ENCODE assay signal across 13 mouse cellular contexts in the genomic region with DNA sequence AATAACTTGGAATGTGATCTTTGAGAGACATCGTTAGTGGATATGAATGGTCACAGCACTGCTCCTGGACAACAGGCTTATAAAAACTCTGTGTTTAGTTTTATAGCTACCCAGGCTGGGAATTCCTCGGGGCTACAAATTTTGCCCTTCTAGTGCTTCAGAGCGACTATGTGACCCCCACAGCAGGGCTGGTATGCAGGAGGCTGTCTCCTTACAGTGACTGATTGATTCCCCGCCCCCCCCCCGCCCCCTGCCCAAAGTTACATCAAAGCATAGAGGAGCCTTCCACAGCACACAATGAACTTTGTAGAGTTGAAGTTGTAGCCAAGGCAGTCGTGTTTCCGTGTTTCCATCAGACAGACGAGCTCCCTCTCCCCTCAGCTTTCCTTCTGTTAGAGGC.
A peak's percentile ranks its signal among the peaks of the same experiment; 100 is the strongest.
DNase-seq lines count a peak whose midpoint lies in the region; ATAC-seq and TF ChIP-seq lines count a peak whose summit lies in the region.
"Had no signal": no experiment of that assay in that cellular context is flagged by ENCODE, and none has a peak within 500 bp of the region (broad histone marks: within the 10 kb centered on the region; RNA-seq: fewer than 3 reads in every experiment).

No protein-coding gene starts in this region.

- H3K4me2 ChIP-seq in forebrain, postnatal 0 days (ENCODE audit: low read depth) = peak overlapping the region; percentile 13; the same call in 1 of the 2 replicates
- H3K4me2 ChIP-seq in forebrain, embryonic 16.5 days (ENCODE audit: low read length) = no peak overlapping the region
- H3K4me2 ChIP-seq in kidney, postnatal 0 days (ENCODE audit: low read length) = no peak overlapping the region
- H3K4me2 ChIP-seq in limb, embryonic 14.5 days (replicated peaks; ENCODE audit: low read depth, low read length, severe bottlenecking) = peak overlapping the region; percentile 20; the same call in 1 of the 2 replicates
- no peak overlapping the region for H3K4me2 ChIP-seq in liver, embryonic 12.5 days

- no peak overlapping the region for H3K4me3 ChIP-seq in forebrain, postnatal 0 days (ENCODE audit: low read depth, low read length)
- H3K4me3 ChIP-seq in forebrain, embryonic 16.5 days (replicated peaks; ENCODE audit: low read length) = no peak overlapping the region
- no peak overlapping the region for H3K4me3 ChIP-seq in kidney, postnatal 0 days (replicated peaks; ENCODE audit: low read depth, low read length)
- H3K4me3 ChIP-seq in limb, embryonic 14.5 days (replicated peaks; ENCODE audit: low read length) = no peak overlapping the region
- no peak overlapping the region for H3K4me3 ChIP-seq in liver, embryonic 12.5 days
- H3K4me3 ChIP-seq: megakaryocyte, embryonic 14.5 days had no signal

- TF ChIP-seq POLR2A in limb, embryonic 14.5 days (IDR thresholded peaks at IDR 0.05; ENCODE audit: borderline replicate concordance, extremely low read depth, insufficient read depth, insufficient read length) = no peak

- no peaks in the 10 kb centered on the region for H3K36me3 ChIP-seq in forebrain, postnatal 0 days (ENCODE audit: insufficient read depth)
- no peaks in the 10 kb centered on the region for H3K36me3 ChIP-seq in forebrain, embryonic 16.5 days (ENCODE audit: control insufficient read depth, insufficient read depth)
- no peaks in the 10 kb centered on the region for H3K36me3 ChIP-seq in kidney, postnatal 0 days (ENCODE audit: insufficient read depth, low read length)
- H3K36me3 ChIP-seq in limb, embryonic 14.5 days (ENCODE audit: control insufficient read depth, insufficient read depth, low read length) = no peaks in the 10 kb centered on the region
- no peaks in the 10 kb centered on the region for H3K36me3 ChIP-seq in liver, embryonic 12.5 days

- H3K9me3 ChIP-seq in forebrain, postnatal 0 days (ENCODE audit: low read length) = no peaks in the 10 kb centered on the region
- H3K9me3 ChIP-seq in forebrain, embryonic 16.5 days (ENCODE audit: control insufficient read depth, low read length) = no peaks in the 10 kb centered on the region
- no peaks in the 10 kb centered on the region for H3K9me3 ChIP-seq in kidney, postnatal 0 days (replicated peaks; ENCODE audit: low read length)
- H3K9me3 ChIP-seq in limb, embryonic 14.5 days (ENCODE audit: control insufficient read depth, low read length) = no peaks in the 10 kb centered on the region
- no peaks in the 10 kb centered on the region for H3K9me3 ChIP-seq in liver, embryonic 12.5 days (replicated peaks)
- H3K9me3 ChIP-seq: megakaryocyte, embryonic 14.5 days had no signal

- H3K9ac ChIP-seq in forebrain, postnatal 0 days = no peak overlapping the region
- no peak overlapping the region for H3K9ac ChIP-seq in forebrain, embryonic 16.5 days (replicated peaks; ENCODE audit: low read depth, low read length)
- H3K9ac ChIP-seq in kidney, postnatal 0 days (ENCODE audit: low read depth, low read length) = no peak overlapping the region
- H3K9ac ChIP-seq in limb, embryonic 14.5 days (ENCODE audit: low read depth, low read length, severe bottlenecking) = no peak overlapping the region
- no peak overlapping the region for H3K9ac ChIP-seq in liver, embryonic 12.5 days

- no peaks in the 10 kb centered on the region for H3K4me1 ChIP-seq in forebrain, postnatal 0 days (ENCODE audit: insufficient read depth)
- no peaks in the 10 kb centered on the region for H3K4me1 ChIP-seq in forebrain, embryonic 16.5 days (replicated peaks; ENCODE audit: control insufficient read depth, insufficient read depth, low read length)
- H3K4me1 ChIP-seq in kidney, postnatal 0 days (replicated peaks; ENCODE audit: insufficient read depth, low read length) = peaks cover 4% of the 10 kb centered on the region; the same call in 1 of the 2 replicates
- H3K4me1 ChIP-seq in limb, embryonic 14.5 days (ENCODE audit: control insufficient read depth, insufficient read depth, low read length) = peaks cover 8% of the 10 kb centered on the region
- no peaks in the 10 kb centered on the region for H3K4me1 ChIP-seq in liver, embryonic 12.5 days
- H3K4me1 ChIP-seq: megakaryocyte, embryonic 14.5 days had no signal

- WGBS in forebrain, postnatal 0 days = 4% methylated on average over 8 of the region's 8 CpGs
- WGBS in forebrain, embryonic 16.5 days = 6% methylated on average over 8 of the region's 8 CpGs
- 5% methylated on average over 8 of the region's 8 CpGs for WGBS in kidney, postnatal 0 days
- WGBS in limb, embryonic 14.5 days = 4% methylated on average over 8 of the region's 8 CpGs
- WGBS in liver, embryonic 12.5 days (ENCODE audit: insufficient replicate concordance) = 29% methylated on average over 8 of the region's 8 CpGs

- H3K27me3 ChIP-seq in forebrain, postnatal 0 days (ENCODE audit: insufficient read depth, low read length) = no peaks in the 10 kb centered on the region
- no peaks in the 10 kb centered on the region for H3K27me3 ChIP-seq in forebrain, embryonic 16.5 days (replicated peaks; ENCODE audit: control insufficient read depth, insufficient read depth, low read length)
- H3K27me3 ChIP-seq in kidney, postnatal 0 days (ENCODE audit: insufficient read depth, low read length) = no peaks in the 10 kb centered on the region
- H3K27me3 ChIP-seq in limb, embryonic 14.5 days (ENCODE audit: control insufficient read depth, insufficient read depth, low read length) = no peaks in the 10 kb centered on the region
- H3K27me3 ChIP-seq in liver, embryonic 12.5 days (replicated peaks) = no peaks in the 10 kb centered on the region
- H3K27me3 ChIP-seq: megakaryocyte, embryonic 14.5 days had no signal

- no peak for DNase-seq in forebrain, postnatal 0 days
- peak; percentile 21 for DNase-seq in kidney, postnatal 0 days (ENCODE audit: low spot score)
- DNase-seq in kidney, postnatal 4 days = no peak
- no peak for DNase-seq in limb, embryonic 14.5 days (ENCODE audit: low spot score)
- no peak for DNase-seq in adrenal gland, postnatal 4 days (ENCODE audit: low spot score in 2 of 2)
- DNase-seq in layer of hippocampus, postnatal 25 days (ENCODE audit: extremely low spot score in 1 of 2, low spot score in 1 of 2) = no peak
- DNase-seq: adrenal gland, adult 8-10 months; cerebellum, adult 11 months; gastrocnemius, postnatal 25 days; thymus, postnatal 4 days had no signal

- no peak for TF ChIP-seq CTCF in forebrain, postnatal 0 days (IDR thresholded peaks at IDR 0.05; ENCODE audit: low read depth)
- TF ChIP-seq CTCF in kidney, postnatal 0 days (IDR thresholded peaks at IDR 0.05; ENCODE audit: low read depth) = no peak

- no peak overlapping the region for H3K27ac ChIP-seq in forebrain, postnatal 0 days (ENCODE audit: low read depth, low read length)
- H3K27ac ChIP-seq in forebrain, embryonic 16.5 days (ENCODE audit: low read length) = no peak overlapping the region
- H3K27ac ChIP-seq in kidney, postnatal 0 days = no peak overlapping the region; the same call in 1 of the 2 replicates
- no peak overlapping the region for H3K27ac ChIP-seq in limb, embryonic 14.5 days (replicated peaks; ENCODE audit: low read depth, low read length)
- no peak overlapping the region for H3K27ac ChIP-seq in liver, embryonic 12.5 days

- ATAC-seq in forebrain, postnatal 0 days = no peak
- no peak for ATAC-seq in forebrain, embryonic 16.5 days
- ATAC-seq in kidney, postnatal 0 days (replicated peaks; ENCODE audit: low FRiP score, low read depth) = no peak
- ATAC-seq in limb, embryonic 14.5 days (ENCODE audit: low FRiP score, low read depth) = no peak
- no peak for ATAC-seq in liver, embryonic 12.5 days

Comparison
In these comparisons a context has a peak if more than half of its experiments do, and no peak if none do; other contexts are left out.
1. H3K4me2 ChIP-seq: peak in forebrain, postnatal 0 days (single experiment) and limb, embryonic 14.5 days (single experiment); none in forebrain, embryonic 16.5 days (single experiment), kidney, postnatal 0 days (single experiment) and liver, embryonic 12.5 days (single experiment).